Mouse (Mus musculus): ENCODE results near the gene Krt76. TPM values are rescaled to one million over a fixed set of nuclear protein-coding genes. Genes with fewer than 3 reads are reported as not detected.

Krt76 gene
- total and polyA plus RNA-seq, 2 experiments from 2014 or later, result not detected

DNA sequence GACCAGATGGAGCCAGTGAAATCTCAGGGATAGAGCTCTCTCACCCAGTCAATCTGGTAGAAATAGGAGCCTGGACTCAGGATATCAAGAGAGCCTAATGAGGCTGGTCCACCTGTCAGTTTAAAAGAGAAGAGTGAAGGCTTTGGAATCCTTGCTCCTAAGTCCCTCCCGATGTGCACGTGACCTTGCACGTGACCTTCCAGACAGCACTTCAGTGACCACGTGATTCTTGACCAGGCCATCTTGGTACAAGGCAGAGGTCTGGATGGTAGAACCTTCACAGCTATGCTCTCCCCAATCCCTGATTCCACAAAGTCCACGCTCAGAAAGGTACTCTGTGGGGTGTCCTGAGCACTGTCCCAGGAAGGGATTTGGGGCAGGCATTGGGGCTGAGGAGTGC, 12.1 kb upstream of the Krt76 start:
- H3K4me3 ChIP-seq (ENCODE audit: low read depth, low read length), result no peak overlapping the region
- 73% methylated on average over 5 of the region's 5 CpGs for WGBS
- no peaks in the 10 kb centered on the region for H3K36me3 ChIP-seq (ENCODE audit: insufficient read depth, low read length)
- H3K27ac ChIP-seq (ENCODE audit: low read depth, low read length), result no peak overlapping the region
- H3K27me3 ChIP-seq (ENCODE audit: insufficient read depth, low read length), result no peaks in the 10 kb centered on the region
- H3K4me2 ChIP-seq (ENCODE audit: low read depth, low read length, poor library complexity, severe bottlenecking), result no peak overlapping the region
- H3K9ac ChIP-seq (replicated peaks; ENCODE audit: low read length, poor library complexity, severe bottlenecking), result no peak overlapping the region
- no peaks in the 10 kb centered on the region for H3K4me1 ChIP-seq (ENCODE audit: insufficient read depth, low read length)
- DNase-seq (ENCODE audit: low spot score) (no peak), ATAC-seq (ENCODE audit: low FRiP score) (no peak)
- TF ChIP-seq CTCF (IDR thresholded peaks at IDR 0.05), result no peak
- no peaks in the 10 kb centered on the region for H3K9me3 ChIP-seq (ENCODE audit: low read length)

DNA sequence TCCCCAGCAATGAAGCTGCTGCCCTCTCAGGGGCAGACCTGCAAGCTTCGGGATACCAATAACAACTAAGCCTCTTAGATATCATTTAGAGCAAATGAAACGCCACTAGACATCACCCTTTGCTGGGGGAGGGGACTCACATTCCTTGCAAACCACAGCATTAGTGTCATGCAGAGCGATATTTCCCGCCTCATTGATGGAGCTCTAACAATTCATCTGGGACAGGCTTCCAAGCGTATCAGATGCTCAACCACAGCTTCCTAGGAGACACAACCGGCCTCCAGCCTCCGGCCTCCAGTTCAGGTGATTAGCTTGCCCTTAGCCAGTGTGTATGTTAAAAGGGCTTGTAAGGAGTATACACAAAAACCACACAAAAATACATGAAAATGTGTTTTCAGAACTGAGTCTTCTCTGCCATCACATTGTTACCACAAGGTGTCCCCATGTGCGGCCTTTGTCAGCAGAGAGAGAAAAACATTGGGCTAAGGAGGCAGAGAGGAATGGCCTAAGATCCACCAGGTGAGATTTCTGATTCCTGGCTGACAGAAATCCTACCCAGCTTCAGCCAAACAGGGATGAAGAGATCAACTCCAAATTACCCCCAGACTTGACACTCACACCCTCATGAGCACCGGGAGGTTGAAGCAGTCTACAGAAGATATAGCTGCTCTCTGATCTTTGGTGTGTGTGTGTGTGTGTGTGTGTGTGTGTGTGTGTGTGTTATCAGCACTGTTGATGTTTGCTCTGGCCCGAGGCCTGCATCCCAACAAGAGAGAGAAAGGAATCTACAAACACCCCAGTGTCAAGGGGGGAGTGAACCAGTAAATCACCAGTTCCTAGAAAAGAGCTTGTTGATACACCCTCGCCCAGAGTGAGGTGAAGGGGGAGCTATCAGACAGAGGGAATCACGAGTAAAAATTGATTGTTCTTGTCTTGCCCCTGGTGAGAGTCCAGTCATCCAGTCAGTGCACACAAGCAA, 9.7 kb upstream of the Krt76 start:
- Histone ChIP-seq H3K9me3 (ENCODE audit: low read length) (no peaks in the 10 kb centered on the region), H3K36me3 (ENCODE audit: insufficient read depth, low read length) (no peaks in the 10 kb centered on the region), H3K4me1 (ENCODE audit: insufficient read depth, low read length) (no peaks in the 10 kb centered on the region), H3K27me3 (ENCODE audit: insufficient read depth, low read length) (no peaks in the 10 kb centered on the region), H3K9ac (replicated peaks; ENCODE audit: low read length, poor library complexity, severe bottlenecking) (no peak overlapping the region), H3K27ac (ENCODE audit: low read depth, low read length) (no peak overlapping the region), H3K4me3 (ENCODE audit: low read depth, low read length) (no peak overlapping the region), H3K4me2 (ENCODE audit: low read depth, low read length, poor library complexity, severe bottlenecking) (no peak overlapping the region)
- ATAC-seq (ENCODE audit: low FRiP score) (no peak), DNase-seq (ENCODE audit: low spot score) (peak; percentile 7)
- peak; percentile 59 for TF ChIP-seq CTCF (IDR thresholded peaks at IDR 0.05)
- 47% methylated on average over 12 of the region's 12 CpGs for WGBS

DNA sequence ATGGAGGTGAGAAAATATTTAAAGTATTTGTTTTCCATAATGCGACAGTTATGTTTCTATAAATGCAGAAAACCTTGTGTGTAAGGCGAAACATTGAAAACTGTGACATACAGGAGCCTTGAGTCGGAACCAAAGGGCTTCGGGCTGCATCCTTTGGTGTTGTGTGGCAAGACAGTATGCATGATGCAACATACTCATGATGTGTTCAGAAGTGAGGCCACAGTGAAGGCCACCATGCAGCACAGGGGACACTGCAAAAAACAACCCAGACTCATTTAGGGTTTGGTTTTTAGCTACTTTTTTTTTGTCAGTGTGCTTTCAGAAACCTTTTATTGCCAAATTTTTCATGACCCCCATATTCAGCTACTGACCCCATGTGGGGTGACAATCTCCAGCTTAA, 2.5 kb upstream of the Krt76 start:
- WGBS, result 94% methylated on average over 4 of the region's 4 CpGs

DNA sequence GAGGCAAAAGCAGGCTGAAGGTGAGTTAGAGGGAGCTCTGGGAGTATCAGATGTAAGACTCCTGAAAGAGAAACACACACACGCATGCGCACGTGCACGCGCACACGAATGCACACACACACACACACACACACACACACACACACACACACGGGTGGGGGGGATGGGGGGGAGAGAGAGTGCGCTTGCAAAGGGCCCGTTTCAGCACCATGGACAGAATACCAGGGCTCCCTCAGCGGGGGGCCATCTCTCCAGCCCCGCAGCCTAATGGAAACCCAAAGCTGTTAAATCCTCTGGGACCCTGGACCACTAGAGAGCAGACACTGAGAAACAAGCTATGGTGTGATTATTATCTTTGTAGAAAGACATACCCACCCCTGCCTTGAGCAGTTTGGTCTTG, 12.9 kb downstream of the Krt76 start:
- Histone ChIP-seq H3K4me3 (ENCODE audit: low read depth, low read length) (no peak overlapping the region), H3K9me3 (ENCODE audit: low read length) (no peaks in the 10 kb centered on the region), H3K27me3 (ENCODE audit: insufficient read depth, low read length) (no peaks in the 10 kb centered on the region; the same call in 1 of the 2 replicates), H3K36me3 (ENCODE audit: insufficient read depth, low read length) (no peaks in the 10 kb centered on the region), H3K4me1 (ENCODE audit: insufficient read depth, low read length) (no peaks in the 10 kb centered on the region), H3K27ac (ENCODE audit: low read depth, low read length) (no peak overlapping the region), H3K4me2 (ENCODE audit: low read depth, low read length, poor library complexity, severe bottlenecking) (no peak overlapping the region), H3K9ac (replicated peaks; ENCODE audit: low read length, poor library complexity, severe bottlenecking) (no peak overlapping the region)
- no peak for TF ChIP-seq CTCF (IDR thresholded peaks at IDR 0.05)
- 46% methylated on average over 10 of the region's 11 CpGs for WGBS
- DNase-seq (ENCODE audit: low spot score), result peak; percentile 6
- ATAC-seq (ENCODE audit: low FRiP score), result no peak

More for the DNA sequence above, 2.5 kb upstream of the Krt76 start:
- H3K4me3 ChIP-seq (ENCODE audit: low read depth, low read length), result no peak overlapping the region
- H3K27ac ChIP-seq (ENCODE audit: low read depth, low read length), result no peak overlapping the region
- no peaks in the 10 kb centered on the region for H3K27me3 ChIP-seq (ENCODE audit: insufficient read depth, low read length)
- no peak for ATAC-seq (ENCODE audit: low FRiP score)
- TF ChIP-seq CTCF (IDR thresholded peaks at IDR 0.05), result no peak
- H3K4me2 ChIP-seq (ENCODE audit: low read depth, low read length, poor library complexity, severe bottlenecking), result no peak overlapping the region
- H3K9ac ChIP-seq (replicated peaks; ENCODE audit: low read length, poor library complexity, severe bottlenecking), result no peak overlapping the region
- H3K36me3 ChIP-seq (ENCODE audit: insufficient read depth, low read length), result no peaks in the 10 kb centered on the region
- DNase-seq (ENCODE audit: low spot score), result no peak
- no peaks in the 10 kb centered on the region for H3K4me1 ChIP-seq (ENCODE audit: insufficient read depth, low read length)
- H3K9me3 ChIP-seq (ENCODE audit: low read length), result no peaks in the 10 kb centered on the region

DNA sequence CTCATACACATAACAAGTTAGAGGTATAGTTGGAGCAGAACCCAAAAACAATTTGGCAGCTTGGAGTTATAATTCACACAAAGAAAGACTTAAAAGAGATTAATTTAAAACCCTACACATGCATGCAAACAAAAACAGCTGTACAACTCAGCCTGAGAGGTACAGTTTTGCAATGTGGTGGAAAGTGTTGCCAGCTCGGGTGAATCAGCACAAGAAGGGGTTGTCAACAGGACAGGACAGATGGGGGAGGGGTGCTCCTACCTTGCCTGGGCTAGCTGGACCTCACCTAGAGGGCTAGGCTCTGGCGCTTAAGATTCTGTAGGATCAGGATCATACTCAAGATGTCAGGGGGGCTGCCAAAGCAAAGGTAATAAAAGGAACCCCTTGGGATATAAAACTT, 14.7 kb downstream of the Krt76 start:
- Histone ChIP-seq H3K27me3 (ENCODE audit: insufficient read depth, low read length) (no peaks in the 10 kb centered on the region; the same call in 1 of the 2 replicates), H3K9ac (replicated peaks; ENCODE audit: low read length, poor library complexity, severe bottlenecking) (no peak overlapping the region), H3K4me2 (ENCODE audit: low read depth, low read length, poor library complexity, severe bottlenecking) (no peak overlapping the region), H3K4me1 (ENCODE audit: insufficient read depth, low read length) (no peaks in the 10 kb centered on the region), H3K36me3 (ENCODE audit: insufficient read depth, low read length) (no peaks in the 10 kb centered on the region), H3K9me3 (ENCODE audit: low read length) (no peaks in the 10 kb centered on the region), H3K4me3 (ENCODE audit: low read depth, low read length) (no peak overlapping the region), H3K27ac (ENCODE audit: low read depth, low read length) (no peak overlapping the region)
- TF ChIP-seq CTCF (IDR thresholded peaks at IDR 0.05), result no peak
- no peak for ATAC-seq (ENCODE audit: low FRiP score)
- WGBS, result 69% methylated on average over 2 of the region's 2 CpGs
- DNase-seq (ENCODE audit: low spot score), result no peak

DNA sequence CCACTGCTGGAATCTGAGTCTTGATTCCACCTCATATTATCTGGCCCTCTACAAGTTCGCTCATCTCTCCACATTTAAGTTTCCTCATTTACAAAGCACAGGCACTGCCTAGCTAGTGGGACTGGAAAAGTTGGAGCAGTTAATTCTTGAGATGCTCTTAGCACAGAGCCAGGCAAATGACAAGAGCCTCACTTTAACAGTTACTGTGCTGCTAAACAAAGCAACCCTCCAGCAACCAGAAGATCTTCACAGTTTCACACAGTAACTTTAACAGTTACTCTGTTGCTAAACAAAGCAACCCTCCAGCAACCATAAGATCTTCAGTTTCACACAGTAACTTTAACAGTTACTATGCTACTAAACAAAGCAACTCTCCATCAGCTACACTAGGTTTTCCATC, 18.3 kb downstream of the Krt76 start:
- Histone ChIP-seq H3K4me2 (ENCODE audit: low read depth, low read length, poor library complexity, severe bottlenecking) (no peak overlapping the region), H3K27me3 (ENCODE audit: insufficient read depth, low read length) (no peaks in the 10 kb centered on the region; the same call in 1 of the 2 replicates), H3K9ac (replicated peaks; ENCODE audit: low read length, poor library complexity, severe bottlenecking) (no peak overlapping the region), H3K36me3 (ENCODE audit: insufficient read depth, low read length) (no peaks in the 10 kb centered on the region), H3K9me3 (ENCODE audit: low read length) (no peaks in the 10 kb centered on the region), H3K27ac (ENCODE audit: low read depth, low read length) (no peak overlapping the region), H3K4me1 (ENCODE audit: insufficient read depth, low read length) (0 out of 2 replicates have a peak, but pooled peaks cover 2% of the 10 kb centered on the region), H3K4me3 (ENCODE audit: low read depth, low read length) (no peak overlapping the region)
- ATAC-seq (ENCODE audit: low FRiP score), result no peak
- no peak for TF ChIP-seq CTCF (IDR thresholded peaks at IDR 0.05)
- 77% methylated on average over 1 of the region's 1 CpGs for WGBS
- DNase-seq (ENCODE audit: low spot score), result no peak
